Mouse (Mus musculus): ENCODE measurements at regions not wholly inside any gene's neighbourhood (a gene's known extent, or its start where the extent isn't known, plus 50 kb on each side); places are given as distances from the start of the nearest gene placed in this dataset.

DNA sequence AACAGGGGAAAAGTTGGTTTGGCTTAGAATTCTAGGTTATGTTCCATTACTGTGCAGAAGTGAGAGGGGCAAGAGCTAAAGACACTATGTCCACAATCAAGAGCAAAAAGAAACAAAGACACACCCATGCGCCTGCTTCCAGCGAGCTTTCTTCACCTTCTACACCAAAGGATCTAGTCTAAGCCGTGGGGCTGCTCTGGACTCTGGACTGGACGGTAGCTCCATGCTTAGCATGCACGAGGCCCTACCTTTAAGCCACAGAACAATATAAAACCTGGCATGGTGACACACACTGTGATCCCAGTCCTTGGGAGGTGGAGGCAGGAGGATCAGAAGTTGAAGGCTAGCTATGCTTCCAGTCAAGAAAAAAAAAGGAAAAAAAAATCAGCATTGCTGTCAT is 73.0 kb upstream of the Pias1 start:
- TF ChIP-seq CTCF (IDR thresholded peaks at IDR 0.05; ENCODE audit: low read depth) = no peak
- TF ChIP-seq EP300 (IDR thresholded peaks at IDR 0.05; ENCODE audit: low read depth) = no peak
